Mouse (Mus musculus): ENCODE measurements around the gene Rest. TPM values are rescaled to one million over a fixed set of nuclear protein-coding genes. Genes with fewer than 3 reads are reported as not detected.

The Rest gene
- total RNA-seq, 2 experiments from 2014 or later, result 3.6 TPM

- Histone ChIP-seq H3K27ac (peak overlapping the region; percentile 28; the same call in 1 of the 2 replicates), H3K4me3 (peak overlapping the region; percentile 70)
- TF ChIP-seq CTCF (IDR thresholded peaks at IDR 0.05), result no peak
- intact Hi-C loops (cut with DNase I), result loop anchor here (2.0 kb wide), 1 partner anchor 45 kb away; the partner anchor contains the start of genes Noa1 and Polr2b
- DNase-seq (ENCODE audit: extremely low spot score in 1 of 2, low spot score in 2 of 2), result peak; percentile 26 to 29
Observed at GRCm38 (mm10) chr5:77266066-77266885, 985 bp downstream of the Rest start.

- intact Hi-C loops (cut with DNase I), result loop anchor here (2.0 kb wide), 1 partner anchor 44 kb away; the partner anchor contains the start of genes Noa1 and Polr2b
- no peak for TF ChIP-seq CTCF (IDR thresholded peaks at IDR 0.05)
Observed at GRCm38 (mm10) chr5:77266886-77267401, 1.7 kb downstream of the Rest start.

GRCm38 (mm10) chr5:77267441-77267840, 2.1 kb downstream of the Rest start:
- intact Hi-C loops (cut with DNase I), result loop anchor here (2.0 kb wide), 1 partner anchor 43 kb away; the partner anchor contains the start of genes Noa1 and Polr2b

More at GRCm38 (mm10) chr5:77266886-77267401, 1.7 kb downstream of the Rest start:
- Histone ChIP-seq H3K4me3 (peak overlapping the region; percentile 70), H3K27ac (peak overlapping the region; percentile 12; the same call in 1 of the 2 replicates)
- no peak for DNase-seq (ENCODE audit: extremely low spot score in 1 of 2, low spot score in 2 of 2)

GRCm38 (mm10) chr5:77267957-77268624, 2.8 kb downstream of the Rest start:
- H3K27ac ChIP-seq, result no peak overlapping the region
- no peak for DNase-seq (ENCODE audit: extremely low spot score in 1 of 2, low spot score in 2 of 2)
- intact Hi-C loops (cut with DNase I), result loop anchor here (2.0 kb wide), 1 partner anchor 43 kb away; the partner anchor contains the start of genes Noa1 and Polr2b
- no peak for TF ChIP-seq CTCF (IDR thresholded peaks at IDR 0.05)
- H3K4me3 ChIP-seq, result no peak overlapping the region

More at GRCm38 (mm10) chr5:77267441-77267840, 2.1 kb downstream of the Rest start:
- no peak overlapping the region for H3K4me3 ChIP-seq
- no peak for DNase-seq (ENCODE audit: extremely low spot score in 1 of 2, low spot score in 2 of 2)
- TF ChIP-seq CTCF (IDR thresholded peaks at IDR 0.05), result no peak
- no peak overlapping the region for H3K27ac ChIP-seq

- no peak for DNase-seq (ENCODE audit: extremely low spot score in 1 of 2, low spot score in 2 of 2)
- Histone ChIP-seq H3K4me3 (no peak overlapping the region), H3K27ac (no peak overlapping the region)
- TF ChIP-seq CTCF (IDR thresholded peaks at IDR 0.05), result peak; percentile 35
- intact Hi-C loops (cut with DNase I), result no loop called here
Observed at GRCm38 (mm10) chr5:77269399-77269798, 4.1 kb downstream of the Rest start.

- Histone ChIP-seq H3K4me3 (no peak overlapping the region), H3K27ac (no peak overlapping the region)
- no peak for DNase-seq (ENCODE audit: extremely low spot score in 1 of 2, low spot score in 2 of 2)
- intact Hi-C loops (cut with DNase I), result no loop called here
- TF ChIP-seq CTCF (IDR thresholded peaks at IDR 0.05), result no peak
Observed at GRCm38 (mm10) chr5:77273151-77273550, 7.9 kb downstream of the Rest start.

GRCm38 (mm10) chr5:77275950-77276349, 10.7 kb downstream of the Rest start:
- intact Hi-C loops (cut with DNase I), result no loop called here
- Histone ChIP-seq H3K27ac (no peak overlapping the region), H3K4me3 (no peak overlapping the region)
- TF ChIP-seq CTCF (IDR thresholded peaks at IDR 0.05), result peak; percentile 65
- peak in 1 of 2 experiments; percentile 18 for DNase-seq (ENCODE audit: extremely low spot score in 1 of 2, low spot score in 2 of 2)

GRCm38 (mm10) chr5:77277204-77277603, 11.9 kb downstream of the Rest start:
- DNase-seq (ENCODE audit: extremely low spot score in 1 of 2, low spot score in 2 of 2), result no peak
- Histone ChIP-seq H3K4me3 (no peak overlapping the region), H3K27ac (no peak overlapping the region)
- no peak for TF ChIP-seq CTCF (IDR thresholded peaks at IDR 0.05)
- intact Hi-C loops (cut with DNase I), result no loop called here

GRCm38 (mm10) chr5:77281518-77282174, 16.4 kb downstream of the Rest start:
- Histone ChIP-seq H3K4me3 (no peak overlapping the region), H3K27ac (no peak overlapping the region)
- intact Hi-C loops (cut with DNase I), result no loop called here
- TF ChIP-seq CTCF (IDR thresholded peaks at IDR 0.05), result no peak
- no peak for DNase-seq (ENCODE audit: extremely low spot score in 1 of 2, low spot score in 2 of 2)

- Histone ChIP-seq H3K27ac (no peak overlapping the region), H3K4me3 (no peak overlapping the region)
- TF ChIP-seq CTCF (IDR thresholded peaks at IDR 0.05), result no peak
- no peak for DNase-seq (ENCODE audit: extremely low spot score in 1 of 2, low spot score in 2 of 2)
- intact Hi-C loops (cut with DNase I), result no loop called here
Observed at GRCm38 (mm10) chr5:77282242-77282641, 17.0 kb downstream of the Rest start.

GRCm38 (mm10) chr5:77285685-77286084, 20.4 kb downstream of the Rest start:
- intact Hi-C loops (cut with DNase I), result no loop called here
- no peak overlapping the region for H3K27ac ChIP-seq
- no peak for TF ChIP-seq CTCF (IDR thresholded peaks at IDR 0.05)
- H3K4me3 ChIP-seq, result no peak overlapping the region
- no peak for DNase-seq (ENCODE audit: extremely low spot score in 1 of 2, low spot score in 2 of 2)

All from left cerebral cortex, adult 2 months (tissue).